Mouse (Mus musculus): ENCODE measurements around the gene Mettl1. TPM values are rescaled to one million over a fixed set of nuclear protein-coding genes. Genes with fewer than 3 reads are reported as not detected.
A peak's percentile ranks its signal among the peaks of the same experiment; 100 is the strongest.

Mettl1 gene
- total and polyA plus RNA-seq, 3 experiments = 11.3 to 36.0 (median 33.4) TPM

- ATAC-seq (ENCODE audit: extremely low read depth, insufficient number of reproducible peaks, low FRiP score, poor library complexity, severe bottlenecking) = no peak
- no peak for DNase-seq (ENCODE audit: low spot score)
- Histone ChIP-seq H3K9me3 (replicated peaks) (peaks cover 4% of the 10 kb centered on the region), H3K36me3 (replicated peaks) (no peaks in the 10 kb centered on the region), H3K27me3 (ENCODE audit: insufficient read depth, low read length) (peaks cover 79% of the 10 kb centered on the region), H3K4me3 (ENCODE audit: low read depth, low read length) (no peak overlapping the region; the same call in 1 of the 2 replicates), H3K4me1 (ENCODE audit: insufficient read depth, low read depth, low read length) (no peaks in the 10 kb centered on the region; the same call in none of the 2 replicates)
- TF ChIP-seq POLR2AphosphoS5 (IDR thresholded peaks at IDR 0.05; ENCODE audit: insufficient replicate concordance, low read depth, low read length) = no peak
- TF ChIP-seq TAL1 (conservative IDR thresholded peaks at IDR 0.05; ENCODE audit: low read depth, low read length) = no peak
- TF ChIP-seq CTCF (IDR thresholded peaks at IDR 0.05; ENCODE audit: low read depth, low read length) = no peak
- no peak for TF ChIP-seq GATA2 (IDR thresholded peaks at IDR 0.05; ENCODE audit: borderline replicate concordance, low read depth, low read length)
- no peak for TF ChIP-seq GATA1 (IDR thresholded peaks at IDR 0.05; ENCODE audit: borderline replicate concordance, low read length)
These were observed 43.8 kb downstream of the Mettl1 start for GRCm38 (mm10) chr10:127085052-127085451.

- peaks cover 2% of the 10 kb centered on the region; the same call in 1 of the 2 replicates for H3K9me3 ChIP-seq (replicated peaks)
- no peak for ATAC-seq (ENCODE audit: extremely low read depth, insufficient number of reproducible peaks, low FRiP score, poor library complexity, severe bottlenecking)
- H3K4me1 ChIP-seq (ENCODE audit: insufficient read depth, low read depth, low read length) = peaks cover 4% of the 10 kb centered on the region
- TF ChIP-seq GATA1 (IDR thresholded peaks at IDR 0.05; ENCODE audit: borderline replicate concordance, low read length) = no peak
- no peak for TF ChIP-seq CTCF (IDR thresholded peaks at IDR 0.05; ENCODE audit: low read depth, low read length)
- no peak for TF ChIP-seq GATA2 (IDR thresholded peaks at IDR 0.05; ENCODE audit: borderline replicate concordance, low read depth, low read length)
- TF ChIP-seq POLR2AphosphoS5 (IDR thresholded peaks at IDR 0.05; ENCODE audit: insufficient replicate concordance, low read depth, low read length) = no peak
- TF ChIP-seq TAL1 (conservative IDR thresholded peaks at IDR 0.05; ENCODE audit: low read depth, low read length) = no peak
- DNase-seq (ENCODE audit: low spot score) = no peak
- H3K27me3 ChIP-seq (ENCODE audit: insufficient read depth, low read length) = peaks cover 79% of the 10 kb centered on the region
- no peaks in the 10 kb centered on the region for H3K36me3 ChIP-seq (replicated peaks)
- no peak overlapping the region for H3K4me3 ChIP-seq (ENCODE audit: low read depth, low read length)
These were observed 44.4 kb downstream of the Mettl1 start for GRCm38 (mm10) chr10:127085633-127086032.

- Histone ChIP-seq H3K4me1 (ENCODE audit: insufficient read depth, low read depth, low read length) (peaks cover 19% of the 10 kb centered on the region), H3K9me3 (replicated peaks) (peaks cover 7% of the 10 kb centered on the region), H3K27me3 (ENCODE audit: insufficient read depth, low read length) (peaks cover 50% of the 10 kb centered on the region), H3K4me3 (ENCODE audit: low read depth, low read length) (peak overlapping the region; percentile 59; the same call in 1 of the 2 replicates), H3K36me3 (replicated peaks) (peaks cover 27% of the 10 kb centered on the region)
- DNase-seq (ENCODE audit: low spot score) = no peak
- ATAC-seq (ENCODE audit: extremely low read depth, insufficient number of reproducible peaks, low FRiP score, poor library complexity, severe bottlenecking) = no peak
- TF ChIP-seq POLR2AphosphoS5 (IDR thresholded peaks at IDR 0.05; ENCODE audit: insufficient replicate concordance, low read depth, low read length) (no peak), GATA1 (IDR thresholded peaks at IDR 0.05; ENCODE audit: borderline replicate concordance, low read length) (no peak), CTCF (IDR thresholded peaks at IDR 0.05; ENCODE audit: low read depth, low read length) (no peak), GATA2 (IDR thresholded peaks at IDR 0.05; ENCODE audit: borderline replicate concordance, low read depth, low read length) (no peak), TAL1 (conservative IDR thresholded peaks at IDR 0.05; ENCODE audit: low read depth, low read length) (no peak)
These were observed 49.6 kb downstream of the Mettl1 start for GRCm38 (mm10) chr10:127090560-127091411.

GRCm38 (mm10) chr10:127091507-127092396 lies 50.5 kb downstream of the Mettl1 start:
- Histone ChIP-seq H3K4me3 (ENCODE audit: low read depth, low read length) (peak overlapping the region; percentile 59), H3K27me3 (ENCODE audit: insufficient read depth, low read length) (peaks cover 47% of the 10 kb centered on the region), H3K4me1 (ENCODE audit: insufficient read depth, low read depth, low read length) (peaks cover 19% of the 10 kb centered on the region), H3K36me3 (replicated peaks) (peaks cover 36% of the 10 kb centered on the region), H3K9me3 (replicated peaks) (peaks cover 5% of the 10 kb centered on the region)
- no peak for ATAC-seq (ENCODE audit: extremely low read depth, insufficient number of reproducible peaks, low FRiP score, poor library complexity, severe bottlenecking)
- no peak for TF ChIP-seq TAL1 (conservative IDR thresholded peaks at IDR 0.05; ENCODE audit: low read depth, low read length)
- no peak for TF ChIP-seq GATA1 (IDR thresholded peaks at IDR 0.05; ENCODE audit: borderline replicate concordance, low read length)
- TF ChIP-seq GATA2 (IDR thresholded peaks at IDR 0.05; ENCODE audit: borderline replicate concordance, low read depth, low read length) = no peak
- no peak for TF ChIP-seq CTCF (IDR thresholded peaks at IDR 0.05; ENCODE audit: low read depth, low read length)
- no peak for TF ChIP-seq POLR2AphosphoS5 (IDR thresholded peaks at IDR 0.05; ENCODE audit: insufficient replicate concordance, low read depth, low read length)
- no peak for DNase-seq (ENCODE audit: low spot score)

GRCm38 (mm10) chr10:127092742-127093141 lies 51.5 kb downstream of the Mettl1 start:
- DNase-seq (ENCODE audit: low spot score) (no peak), ATAC-seq (ENCODE audit: extremely low read depth, insufficient number of reproducible peaks, low FRiP score, poor library complexity, severe bottlenecking) (no peak)
- H3K4me3 ChIP-seq (ENCODE audit: low read depth, low read length) = no peak overlapping the region
- H3K9me3 ChIP-seq (replicated peaks) = peaks cover 5% of the 10 kb centered on the region
- peaks cover 46% of the 10 kb centered on the region for H3K36me3 ChIP-seq (replicated peaks)
- H3K27me3 ChIP-seq (ENCODE audit: insufficient read depth, low read length) = peaks cover 40% of the 10 kb centered on the region
- no peak for TF ChIP-seq POLR2AphosphoS5 (IDR thresholded peaks at IDR 0.05; ENCODE audit: insufficient replicate concordance, low read depth, low read length)
- peaks cover 19% of the 10 kb centered on the region for H3K4me1 ChIP-seq (ENCODE audit: insufficient read depth, low read depth, low read length)

GRCm38 (mm10) chr10:127094382-127094802 lies 53.2 kb downstream of the Mettl1 start:
- H3K36me3 ChIP-seq (replicated peaks) = peaks cover 63% of the 10 kb centered on the region
- ATAC-seq (ENCODE audit: extremely low read depth, insufficient number of reproducible peaks, low FRiP score, poor library complexity, severe bottlenecking) (no peak), DNase-seq (ENCODE audit: low spot score) (no peak)
- peaks cover 26% of the 10 kb centered on the region for H3K4me1 ChIP-seq (ENCODE audit: insufficient read depth, low read depth, low read length)
- peaks cover 5% of the 10 kb centered on the region for H3K9me3 ChIP-seq (replicated peaks)
- peaks cover 28% of the 10 kb centered on the region for H3K27me3 ChIP-seq (ENCODE audit: insufficient read depth, low read length)
- TF ChIP-seq POLR2AphosphoS5 (IDR thresholded peaks at IDR 0.05; ENCODE audit: insufficient replicate concordance, low read depth, low read length) (no peak), TAL1 (conservative IDR thresholded peaks at IDR 0.05; ENCODE audit: low read depth, low read length) (no peak), CTCF (IDR thresholded peaks at IDR 0.05; ENCODE audit: low read depth, low read length) (no peak), GATA2 (IDR thresholded peaks at IDR 0.05; ENCODE audit: borderline replicate concordance, low read depth, low read length) (no peak), GATA1 (IDR thresholded peaks at IDR 0.05; ENCODE audit: borderline replicate concordance, low read length) (no peak)
- H3K4me3 ChIP-seq (ENCODE audit: low read depth, low read length) = no peak overlapping the region

Measured in G1E (cell line).